Mouse (Mus musculus) kidney, adult 2 months (tissue): Measurements from ENCODE around the gene Lrrc71.

Source experiments
- CTCF ChIP-seq: fragments of 200-500 bp; conservative IDR thresholded peaks from 2 replicates; pipeline ENCODE4 v1.5.1; 2011; ENCODE audit warnings: low read depth, mild to moderate bottlenecking, control low read depth, low read length, moderate library complexity, mixed read lengths; ENCODE audit not compliant: insufficient read depth, insufficient read length
- POLR2A ChIP-seq: fragments of 200-500 bp; IDR thresholded peaks from one replicate; pipeline ENCODE4 v1.6.1; 2011; ENCODE audit warnings: low read depth, low read length, control low read depth

DNA sequence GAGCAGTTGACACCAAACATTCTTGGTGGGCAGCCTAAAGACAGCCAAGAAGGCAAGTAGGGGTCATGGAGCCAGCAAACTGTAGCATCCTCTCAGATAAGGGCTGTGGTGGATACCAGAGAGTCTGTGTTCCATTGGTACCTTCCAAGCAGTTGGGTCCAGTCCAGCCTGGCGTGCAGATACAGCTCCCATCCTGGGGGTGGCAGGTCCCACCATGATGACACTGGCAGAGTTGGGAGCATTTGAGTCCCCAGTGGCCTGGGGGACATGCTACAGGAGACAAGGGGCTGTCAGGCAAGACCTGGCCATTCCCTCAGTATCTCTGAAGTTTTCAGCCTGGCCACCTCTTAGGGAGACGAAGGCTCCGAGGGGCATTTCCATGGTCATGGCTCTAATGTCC is 4.1 kb upstream of the Lrrc71 start:
- TF ChIP-seq CTCF (no peak), POLR2A (no peak)
